Mouse (Mus musculus): ENCODE measurements around the gene Psmc4. TPM values are rescaled to one million over a fixed set of nuclear protein-coding genes. Genes with fewer than 3 reads are reported as not detected.

Psmc4 gene
- total and polyA plus RNA-seq, 3 experiments, result 267 to 286 TPM; not detected in 1

GRCm38 (mm10) chr7:28084215-28084614, 34.3 kb upstream of the Psmc4 start:
- H3K36me3 ChIP-seq (ENCODE audit: control insufficient read depth in 1 of 2, insufficient read depth in 2 of 2, low read length in 2 of 2), result no peaks in the 10 kb centered on the region
- H3K9ac ChIP-seq (ENCODE audit: control insufficient read depth, low read depth, low read length, poor library complexity, severe bottlenecking), result no peak overlapping the region
- H3K27ac ChIP-seq (ENCODE audit: control insufficient read depth, low read depth, low read length), result no peak overlapping the region
- H3K79me2 ChIP-seq (ENCODE audit: control insufficient read depth, insufficient read depth, low read length, poor library complexity), result no peaks in the 10 kb centered on the region
- no peaks in the 10 kb centered on the region for H3K4me1 ChIP-seq (ENCODE audit: control insufficient read depth in 1 of 2, insufficient read depth in 2 of 2, low read length in 2 of 2)
- H3K9me3 ChIP-seq (replicated peaks; ENCODE audit: insufficient read depth, low read length), result no peaks in the 10 kb centered on the region
- no peak overlapping the region for H3K4me3 ChIP-seq (ENCODE audit: control insufficient read depth in 1 of 2, insufficient read depth in 1 of 2, low read depth in 2 of 2, low read length in 2 of 2)
- no peak for DNase-seq (ENCODE audit: low read depth, low spot score)
- H3K27me3 ChIP-seq (ENCODE audit: control insufficient read depth in 1 of 2, insufficient read depth in 2 of 2, low read length in 2 of 2), result no peaks in the 10 kb centered on the region
- TF ChIP-seq POLR2AphosphoS2 (IDR thresholded peaks at IDR 0.05; ENCODE audit: low read length), result no peak
- TF ChIP-seq UBTF (IDR thresholded peaks at IDR 0.05; ENCODE audit: borderline replicate concordance, insufficient read depth, low read depth, low read length), result no peak
- TF ChIP-seq POLR2AphosphoS5 (IDR thresholded peaks at IDR 0.05; ENCODE audit: borderline replicate concordance, low read depth, low read length), result no peak
- TF ChIP-seq TBP (IDR thresholded peaks at IDR 0.05; ENCODE audit: low read depth, low read length), result no peak
- no peak for TF ChIP-seq ZKSCAN1 (IDR thresholded peaks at IDR 0.05; ENCODE audit: low read depth, low read length)
- TF ChIP-seq EP300 (IDR thresholded peaks at IDR 0.05; ENCODE audit: low read depth in 1 of 2, low read length in 2 of 2), result no peak
- no peak for TF ChIP-seq POLR2A (IDR thresholded peaks at IDR 0.05; ENCODE audit: control insufficient read depth in 1 of 2, insufficient read depth in 1 of 2, low read depth in 1 of 2, low read length in 2 of 2, poor library complexity in 1 of 2)
- TF ChIP-seq TAL1 (IDR thresholded peaks at IDR 0.05; ENCODE audit: low read length), result no peak
- no peak for TF ChIP-seq CHD2 (IDR thresholded peaks at IDR 0.05; ENCODE audit: low read length)
- TF ChIP-seq HCFC1 (IDR thresholded peaks at IDR 0.05; ENCODE audit: low read depth, low read length), result no peak
- no peak for TF ChIP-seq MAZ (IDR thresholded peaks at IDR 0.05; ENCODE audit: low read depth, low read length)
- no peak for TF ChIP-seq RCOR1 (IDR thresholded peaks at IDR 0.05; ENCODE audit: low read depth, low read length)

DNA sequence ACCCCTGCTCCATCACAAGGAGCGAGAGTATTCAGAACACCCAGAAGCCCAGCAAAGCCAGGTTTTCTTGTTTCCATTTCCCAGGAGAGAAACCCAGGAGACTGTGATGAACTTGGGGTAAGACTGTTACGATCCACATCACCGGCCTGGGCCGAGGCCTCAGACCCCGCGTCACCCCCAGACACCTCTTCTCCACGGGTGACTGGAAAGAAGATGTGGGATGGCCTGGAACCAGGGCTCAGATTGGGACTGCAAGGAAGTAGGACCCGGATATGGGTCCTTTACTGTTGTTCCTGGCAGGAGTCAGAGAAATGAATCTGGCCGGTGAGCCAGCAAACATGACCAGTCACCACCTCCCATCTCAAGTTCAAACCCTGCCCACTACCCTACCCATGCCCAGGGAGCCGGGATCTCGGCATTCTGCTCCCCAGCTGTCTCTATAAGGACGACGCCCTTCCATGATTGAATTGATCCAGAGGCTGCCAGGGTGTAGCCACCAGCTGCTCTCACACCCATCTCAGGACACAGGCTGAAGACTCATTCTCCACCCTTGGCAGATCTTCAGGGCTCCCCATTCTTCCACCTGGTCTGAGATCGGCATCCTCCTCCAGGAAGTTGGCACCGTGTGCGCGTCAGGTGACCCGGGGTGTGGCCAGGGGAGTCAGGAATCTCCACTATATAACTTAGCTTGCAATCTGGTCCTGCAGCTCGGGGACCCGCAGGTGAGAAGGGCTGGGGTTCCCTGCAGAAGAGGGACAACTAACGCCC, 20.8 kb upstream of the Psmc4 start, which contains the start of gene Fcgbp:
TSS of gene Fcgbp (plus strand) at position 706 of the 768 bp plus-strand sequence.
- Histone ChIP-seq H3K27ac (ENCODE audit: control insufficient read depth, low read depth, low read length) (no peak within 1 kb of the TSS), H3K4me3 (ENCODE audit: control insufficient read depth in 1 of 2, insufficient read depth in 1 of 2, low read depth in 2 of 2, low read length in 2 of 2) (no peak within 1 kb of the TSS), H3K27me3 (ENCODE audit: control insufficient read depth in 1 of 2, insufficient read depth in 2 of 2, low read length in 2 of 2) (no peaks in the 10 kb centered on the region; a peak in 1 of 4 replicates), H3K9me3 (replicated peaks; ENCODE audit: insufficient read depth, low read length) (no peaks in the 10 kb centered on the region), H3K36me3 (ENCODE audit: control insufficient read depth in 1 of 2, insufficient read depth in 2 of 2, low read length in 2 of 2) (no peaks in the 10 kb centered on the region), H3K79me2 (ENCODE audit: control insufficient read depth, insufficient read depth, low read length, poor library complexity) (no peaks in the 10 kb centered on the region), H3K4me1 (ENCODE audit: control insufficient read depth in 1 of 2, insufficient read depth in 2 of 2, low read length in 2 of 2) (no peaks in the 10 kb centered on the region), H3K9ac (ENCODE audit: control insufficient read depth, low read depth, low read length, poor library complexity, severe bottlenecking) (no peak within 1 kb of the TSS)
- TF ChIP-seq TBP (IDR thresholded peaks at IDR 0.05; ENCODE audit: low read depth, low read length) (no peak), HCFC1 (IDR thresholded peaks at IDR 0.05; ENCODE audit: low read depth, low read length) (no peak), ETS1 (IDR thresholded peaks at IDR 0.05; ENCODE audit: low read depth, low read length) (no peak), BHLHE40 (IDR thresholded peaks at IDR 0.05; ENCODE audit: borderline replicate concordance, low read depth, low read length) (no peak), SIN3A (IDR thresholded peaks at IDR 0.05; ENCODE audit: low read length) (no peak), ZNF384 (IDR thresholded peaks at IDR 0.05; ENCODE audit: low read depth, low read length) (no peak), TAL1 (IDR thresholded peaks at IDR 0.05; ENCODE audit: low read length) (no peak), POLR2AphosphoS2 (IDR thresholded peaks at IDR 0.05; ENCODE audit: low read length) (no peak), KAT2A (conservative IDR thresholded peaks at IDR 0.05; ENCODE audit: low read depth, low read length) (no peak), GABPA (IDR thresholded peaks at IDR 0.05; ENCODE audit: low read depth, low read length) (no peak), MXI1 (IDR thresholded peaks at IDR 0.05; ENCODE audit: low read depth, low read length) (no peak)
- DNase-seq (ENCODE audit: low read depth, low spot score), result no peak
